Mouse (Mus musculus) hindbrain, embryonic 14.5 days (tissue): ENCODE measurements around the gene Itgb2. TPM values are rescaled to one million over a fixed set of nuclear protein-coding genes. Genes with fewer than 3 reads are reported as not detected.

Experiments used
- ATAC-seq: fragments of 200-750 bp; cut with Nextera tagmentation; 2 replicates; pipeline ENCODE4 v1.8.0; 2017; ENCODE audit warnings: moderate number of reproducible peaks, mild to moderate bottlenecking, moderate TSS enrichment, moderate library complexity; ENCODE audit not compliant: low FRiP score
- DNase-seq: peaks from one replicate; pipeline ENCODE4 v3.0.0-alpha.2; 2015; ENCODE audit warnings: low spot score
- H3K27ac ChIP-seq: fragments of 300-500 bp; sonication (generic); 2 replicates; pipeline ENCODE4 v1.5.1; 2014; ENCODE audit warnings: mild to moderate bottlenecking, moderate library complexity
- H3K27me3 ChIP-seq: fragments of 300-500 bp; sonication (generic); 2 replicates; pipeline ENCODE4 v1.6.1; 2014; ENCODE audit warnings: mild to moderate bottlenecking, low read length, mixed read lengths; ENCODE audit not compliant: control insufficient read depth, insufficient read depth
- H3K36me3 ChIP-seq: fragments of 300-500 bp; sonication (generic); replicated peaks from 2 replicates; pipeline ENCODE4 v1.6.1; 2014; ENCODE audit not compliant: control insufficient read depth, insufficient read depth
- H3K4me1 ChIP-seq: fragments of 300-500 bp; sonication (generic); replicated peaks from 2 replicates; pipeline ENCODE4 v1.6.1; 2014; ENCODE audit warnings: antibody characterized with exemption, low read length, mixed read lengths; ENCODE audit not compliant: control insufficient read depth, insufficient read depth
- H3K4me2 ChIP-seq: fragments of 300-500 bp; sonication (generic); replicated peaks from 2 replicates; pipeline ENCODE4 v1.6.1; 2014; ENCODE audit warnings: mild to moderate bottlenecking, moderate library complexity
- H3K4me3 ChIP-seq: fragments of 300-500 bp; sonication (generic); replicated peaks from 2 replicates; pipeline ENCODE4 v1.5.1; 2014; ENCODE audit warnings: mild to moderate bottlenecking, low read length
- H3K9ac ChIP-seq: fragments of 300-500 bp; sonication (generic); 2 replicates; pipeline ENCODE4 v1.6.1; 2014
- H3K9me3 ChIP-seq: fragments of 300-500 bp; sonication (generic); 2 replicates; pipeline ENCODE4 v1.6.1; 2016; ENCODE audit warnings: low read length; ENCODE audit not compliant: control insufficient read depth
- WGBS: fragments of 180-500 bp; shearing (Covaris S2); extraction: QIAGEN DNeasy Blood & Tissue Kit; methylation state at CpG from one replicate; pipeline ENCODE4 v1.1.7; 2014; 5-methylcytosine and 5-hydroxymethylcytosine counted together
- polyA plus RNA-seq: library from polyadenylated mRNA; unstranded; fragments of >200 nt; fragmentation: Nextera tagmentation; extraction: Ambion mirVana; gene quantifications from 2 replicates; pipeline ENCODE4 v1.2.1, GENCODE M21; 2014

The Itgb2 gene
- polyA plus RNA-seq, 1 experiment from 2014 or later, result 0.99 TPM

DNA sequence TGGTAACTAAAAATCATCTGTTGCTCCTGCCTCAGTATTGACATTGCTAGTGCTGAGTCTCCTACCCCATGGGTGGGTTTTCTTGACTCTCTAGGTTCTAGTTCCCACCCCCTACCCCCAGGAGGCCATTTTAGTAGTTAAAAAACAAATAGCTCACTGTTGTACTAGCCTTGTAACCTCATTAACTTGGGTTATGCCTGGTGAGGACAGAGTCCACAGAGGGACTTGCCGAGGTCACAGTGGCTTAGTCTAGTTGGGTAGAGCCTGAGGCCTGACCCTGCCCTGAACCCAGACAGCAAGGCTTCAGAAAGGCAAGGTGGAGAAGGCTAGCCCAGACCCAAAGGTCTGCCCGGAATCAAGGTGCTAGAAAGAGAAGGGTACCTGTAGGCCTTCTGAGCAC lies 58.0 kb downstream of the Itgb2 start:
- H3K27me3 ChIP-seq, result no peaks in the 10 kb centered on the region
- H3K36me3 ChIP-seq, result peaks cover 41% of the 10 kb centered on the region
- H3K4me1 ChIP-seq, result peaks cover 16% of the 10 kb centered on the region
- no peak for ATAC-seq
- no peak overlapping the region for H3K4me2 ChIP-seq
- no peak overlapping the region for H3K4me3 ChIP-seq
- WGBS, result 85% methylated on average over 2 of the region's 2 CpGs
- H3K9ac ChIP-seq, result no peak overlapping the region
- H3K27ac ChIP-seq, result no peak overlapping the region
- DNase-seq, result no peak
- H3K9me3 ChIP-seq, result no peaks in the 10 kb centered on the region

GRCm38 (mm10) chr10:77589117-77589516 lies 59.1 kb downstream of the Itgb2 start:
- ATAC-seq, result no peak

GRCm38 (mm10) chr10:77589749-77590148 lies 59.7 kb downstream of the Itgb2 start:
- ATAC-seq (no peak), DNase-seq (no peak)
- no peaks in the 10 kb centered on the region for H3K9me3 ChIP-seq
- H3K4me3 ChIP-seq, result no peak overlapping the region
- peaks cover 59% of the 10 kb centered on the region for H3K36me3 ChIP-seq
- H3K27ac ChIP-seq, result 0 out of 2 replicates have a peak overlapping the region, but pooled peaks have one; percentile 10
- H3K4me2 ChIP-seq, result no peak overlapping the region
- WGBS, result 74% methylated on average over 8 of the region's 8 CpGs
- H3K4me1 ChIP-seq, result 0 out of 2 replicates have a peak, but pooled peaks cover 7% of the 10 kb centered on the region
- no peaks in the 10 kb centered on the region for H3K27me3 ChIP-seq
- H3K9ac ChIP-seq, result no peak overlapping the region

More at GRCm38 (mm10) chr10:77589117-77589516, 59.1 kb downstream of the Itgb2 start:
- 76% methylated on average over 7 of the region's 7 CpGs for WGBS
- Histone ChIP-seq H3K4me1 (0 out of 2 replicates have a peak, but pooled peaks cover 7% of the 10 kb centered on the region), H3K36me3 (peaks cover 52% of the 10 kb centered on the region), H3K27ac (0 out of 2 replicates have a peak overlapping the region, but pooled peaks have one; percentile 10), H3K27me3 (no peaks in the 10 kb centered on the region), H3K9ac (no peak overlapping the region), H3K4me2 (no peak overlapping the region), H3K9me3 (no peaks in the 10 kb centered on the region), H3K4me3 (no peak overlapping the region)
- no peak for DNase-seq

DNA sequence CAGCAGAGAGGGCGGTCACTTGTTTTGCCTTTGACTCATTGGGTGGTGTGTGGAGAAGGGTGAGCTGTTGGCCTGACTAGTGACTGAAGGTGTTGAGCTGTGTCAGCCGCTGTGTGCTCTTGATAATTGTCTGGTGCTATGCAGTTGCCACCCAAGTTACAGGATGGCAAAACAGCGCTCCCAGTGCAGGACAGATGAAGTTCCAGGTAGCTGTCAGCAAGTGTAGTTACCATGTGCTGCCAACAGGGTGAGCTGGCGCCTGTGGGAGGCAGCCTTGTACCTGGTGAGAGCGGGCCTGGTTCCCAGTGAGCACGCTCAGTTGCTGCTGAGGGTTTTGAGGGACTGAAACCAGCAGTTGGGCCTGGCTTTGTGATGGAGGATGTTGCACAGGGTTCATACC lies 60.8 kb downstream of the Itgb2 start:
- no peaks in the 10 kb centered on the region for H3K27me3 ChIP-seq
- H3K36me3 ChIP-seq, result peaks cover 69% of the 10 kb centered on the region
- no peak overlapping the region for H3K4me2 ChIP-seq
- H3K27ac ChIP-seq, result no peak overlapping the region
- ATAC-seq, result no peak
- H3K9ac ChIP-seq, result no peak overlapping the region
- 39% methylated on average over 6 of the region's 6 CpGs for WGBS
- DNase-seq, result peak; percentile 42
- no peaks in the 10 kb centered on the region for H3K9me3 ChIP-seq
- no peak overlapping the region for H3K4me3 ChIP-seq
- 0 out of 2 replicates have a peak, but pooled peaks cover 7% of the 10 kb centered on the region for H3K4me1 ChIP-seq

DNA sequence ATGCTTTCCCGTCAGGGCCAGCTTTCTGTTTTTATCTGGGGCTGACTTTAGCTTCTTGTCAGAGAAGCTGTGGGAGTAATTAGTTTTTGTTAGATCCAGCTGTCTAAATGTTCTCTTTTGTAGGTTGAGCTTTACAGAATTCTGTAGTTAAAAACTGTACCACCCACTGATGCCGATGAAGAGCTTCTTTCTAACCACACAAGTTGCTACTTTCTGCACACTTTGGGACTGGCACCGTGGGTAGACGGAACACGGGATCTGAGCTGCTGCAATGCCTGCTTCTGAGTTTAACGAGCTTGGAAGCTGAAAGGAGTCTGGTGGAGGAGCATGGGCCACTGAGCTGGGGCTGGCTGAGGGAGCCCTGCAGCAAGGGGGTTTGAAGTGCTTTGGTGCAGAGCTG lies 61.5 kb downstream of the Itgb2 start:
- H3K36me3 ChIP-seq, result peaks cover 75% of the 10 kb centered on the region
- H3K4me3 ChIP-seq, result no peak overlapping the region
- no peaks in the 10 kb centered on the region for H3K9me3 ChIP-seq
- ATAC-seq, result no peak
- 86% methylated on average over 6 of the region's 6 CpGs for WGBS
- no peak overlapping the region for H3K27ac ChIP-seq
- H3K9ac ChIP-seq, result no peak overlapping the region
- no peak overlapping the region for H3K4me2 ChIP-seq
- no peaks in the 10 kb centered on the region for H3K27me3 ChIP-seq
- no peak for DNase-seq
- H3K4me1 ChIP-seq, result 0 out of 2 replicates have a peak, but pooled peaks cover 7% of the 10 kb centered on the region

GRCm38 (mm10) chr10:77596060-77596459 lies 66.0 kb downstream of the Itgb2 start:
- H3K4me1 ChIP-seq, result no peaks in the 10 kb centered on the region
- H3K4me3 ChIP-seq, result no peak overlapping the region
- no peaks in the 10 kb centered on the region for H3K27me3 ChIP-seq
- no peak for DNase-seq
- WGBS, result 96% methylated on average over 2 of the region's 2 CpGs
- H3K36me3 ChIP-seq, result peaks cover 72% of the 10 kb centered on the region
- H3K27ac ChIP-seq, result no peak overlapping the region
- H3K9ac ChIP-seq, result no peak overlapping the region
- H3K4me2 ChIP-seq, result no peak overlapping the region
- no peak for ATAC-seq
- no peaks in the 10 kb centered on the region for H3K9me3 ChIP-seq

GRCm38 (mm10) chr10:77603021-77603420 lies 73.0 kb downstream of the Itgb2 start:
- Histone ChIP-seq H3K4me2 (no peak overlapping the region), H3K9me3 (0 out of 2 replicates have a peak, but pooled peaks cover 4% of the 10 kb centered on the region), H3K27ac (no peak overlapping the region), H3K36me3 (peaks cover 8% of the 10 kb centered on the region), H3K27me3 (no peaks in the 10 kb centered on the region), H3K9ac (no peak overlapping the region), H3K4me1 (peaks cover 14% of the 10 kb centered on the region), H3K4me3 (no peak overlapping the region)
- WGBS, result 53% methylated on average over 4 of the region's 4 CpGs
- DNase-seq, result no peak
- ATAC-seq, result no peak

DNA sequence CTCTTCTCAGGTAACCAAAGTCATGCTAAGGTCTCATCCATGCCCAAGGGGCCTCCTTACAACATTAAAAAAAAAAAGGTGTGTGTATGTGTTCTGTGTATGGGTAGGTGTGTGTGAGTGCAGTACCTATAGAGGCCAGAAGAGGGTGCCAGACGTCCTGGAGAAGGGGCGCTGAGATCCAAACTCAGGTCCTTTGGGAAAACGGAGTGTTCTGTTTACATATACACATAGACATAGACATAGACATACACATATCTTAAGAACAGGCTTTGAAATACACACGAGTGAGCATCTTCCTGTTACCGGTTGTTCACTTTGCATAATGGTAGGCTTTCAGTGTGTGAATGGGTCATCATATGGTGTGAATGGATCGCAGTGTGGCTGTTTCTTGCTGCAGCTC lies 74.1 kb downstream of the Itgb2 start:
- DNase-seq (no peak), ATAC-seq (no peak)
- Histone ChIP-seq H3K27ac (no peak overlapping the region), H3K9me3 (0 out of 2 replicates have a peak, but pooled peaks cover 4% of the 10 kb centered on the region), H3K9ac (no peak overlapping the region), H3K4me3 (no peak overlapping the region), H3K36me3 (0 out of 2 replicates have a peak, but pooled peaks cover 6% of the 10 kb centered on the region), H3K4me2 (no peak overlapping the region), H3K27me3 (no peaks in the 10 kb centered on the region), H3K4me1 (peaks cover 14% of the 10 kb centered on the region)
- WGBS, result 89% methylated on average over 6 of the region's 6 CpGs

- Histone ChIP-seq H3K4me3 (no peak overlapping the region), H3K27ac (no peak overlapping the region), H3K27me3 (no peaks in the 10 kb centered on the region), H3K9ac (no peak overlapping the region), H3K9me3 (0 out of 2 replicates have a peak, but pooled peaks cover 4% of the 10 kb centered on the region), H3K4me2 (no peak overlapping the region), H3K36me3 (peaks cover 10% of the 10 kb centered on the region; the same call in 1 of the 2 replicates), H3K4me1 (peaks cover 14% of the 10 kb centered on the region)
- 84% methylated on average over 5 of the region's 5 CpGs for WGBS
- ATAC-seq (no peak), DNase-seq (no peak)
Measured at GRCm38 (mm10) chr10:77604958-77605357, 74.9 kb downstream of the Itgb2 start.

- 0 out of 2 replicates have a peak, but pooled peaks cover 4% of the 10 kb centered on the region for H3K9me3 ChIP-seq
- H3K36me3 ChIP-seq, result peaks cover 14% of the 10 kb centered on the region
- ATAC-seq (no peak), DNase-seq (peak; percentile 59)
- no peaks in the 10 kb centered on the region for H3K27me3 ChIP-seq
- peak overlapping the region; percentile 86 for H3K4me2 ChIP-seq
- peak overlapping the region; percentile 92 for H3K27ac ChIP-seq
- H3K4me1 ChIP-seq, result peaks cover 14% of the 10 kb centered on the region
- H3K9ac ChIP-seq, result peak overlapping the region; percentile 78
- 36% methylated on average over 1 of the region's 1 CpGs for WGBS
- peak overlapping the region; percentile 66 for H3K4me3 ChIP-seq
Measured at GRCm38 (mm10) chr10:77605368-77605767, 75.3 kb downstream of the Itgb2 start.
